Mouse (Mus musculus): Measurements from ENCODE around the gene Wbp1. TPM values are rescaled to one million over a fixed set of nuclear protein-coding genes. Genes with fewer than 3 reads are reported as not detected.

The Wbp1 gene
- total and polyA plus RNA-seq, 3 experiments: 19.3 to 27.5 (median 24.1) TPM

- in situ Hi-C loops (cut with MboI; ENCODE audit: low pct_ligation_motif_present, low pct_unique_long_range_greater_than_20kb, low sequenced_read_pairs): loop anchor here (5.0 kb wide), 1 partner anchor 42 kb away; no protein-coding TSS in a partner anchor
- peaks cover 0 to 22% of the 10 kb centered on the region in 2 experiments; a peak in 2 of 4 replicates for H3K4me1 ChIP-seq (ENCODE audit: control insufficient read depth in 1 of 2, insufficient read depth in 2 of 2)
- TF ChIP-seq MXI1 (IDR thresholded peaks at IDR 0.05; ENCODE audit: low read depth, low read length): no peak
- no peak for TF ChIP-seq SMC3 (IDR thresholded peaks at IDR 0.05; ENCODE audit: low read depth, low read length)
- 0 out of 2 replicates have a peak, but pooled peaks have one; percentile 36 for TF ChIP-seq TBP (conservative IDR thresholded peaks at IDR 0.05; ENCODE audit: low read depth, low read length)
- TF ChIP-seq ETS1 (conservative IDR thresholded peaks at IDR 0.05; ENCODE audit: low read depth, low read length): no peak
- no peak for TF ChIP-seq BHLHE40 (IDR thresholded peaks at IDR 0.05; ENCODE audit: low read depth, low read length)
- peak in 1 of 2 experiments; percentile 48; a peak in 2 of 4 replicates for TF ChIP-seq CTCF (conservative IDR thresholded peaks at IDR 0.05 in 1 of 2, IDR thresholded peaks at IDR 0.05 in 1 of 2; ENCODE audit: low read depth in 2 of 2, low read length in 2 of 2)
- H3K79me2 ChIP-seq (replicated peaks; ENCODE audit: control insufficient read depth, extremely low read depth, insufficient read depth, poor library complexity, severe bottlenecking): no peaks in the 10 kb centered on the region; the same call in none of the 2 replicates
- H3K36me3 ChIP-seq (replicated peaks in 1 of 2; ENCODE audit: control insufficient read depth in 1 of 2, insufficient read depth in 1 of 2, low read length in 1 of 2): peaks cover 0 to 7% of the 10 kb centered on the region in 2 experiments
- H3K27me3 ChIP-seq (replicated peaks): peaks cover 5% of the 10 kb centered on the region
- no peak for DNase-seq (ENCODE audit: extremely low read depth)
- no peak overlapping the region for H3K27ac ChIP-seq (ENCODE audit: insufficient read depth, low read depth)
- H3K4me2 ChIP-seq (ENCODE audit: insufficient read depth, low read depth, poor library complexity, severe bottlenecking): peak overlapping the region; percentile 72
- dilution Hi-C loops (cut with MboI; ENCODE audit: extremely low pct_ligation_motif_present, extremely low pct_unique_long_range_greater_than_20kb, low sequenced_read_pairs): no loop called here
- H3K9ac ChIP-seq (ENCODE audit: insufficient read depth, low read depth): peak overlapping the region; percentile 83
- peak overlapping the region; percentile 53 to 85 (median 72) for H3K4me3 ChIP-seq (replicated peaks in 1 of 3; ENCODE audit: low read depth in 2 of 3, low read length in 2 of 3, poor library complexity in 1 of 3)
- no peaks in the 10 kb centered on the region for H3K9me3 ChIP-seq (replicated peaks; ENCODE audit: low read length)
Measured at GRCm38 (mm10) chr6:83165026-83165606, 43.8 kb upstream of the Wbp1 start.

- no peaks in the 10 kb centered on the region; the same call in none of the 2 replicates for H3K79me2 ChIP-seq (replicated peaks; ENCODE audit: control insufficient read depth, extremely low read depth, insufficient read depth, poor library complexity, severe bottlenecking)
- peaks cover 0 to 24% of the 10 kb centered on the region in 2 experiments; a peak in 2 of 4 replicates for H3K4me1 ChIP-seq (ENCODE audit: control insufficient read depth in 1 of 2, insufficient read depth in 2 of 2)
- no peak overlapping the region for H3K4me3 ChIP-seq (replicated peaks in 1 of 3; ENCODE audit: low read depth in 2 of 3, low read length in 2 of 3, poor library complexity in 1 of 3)
- peak; percentile 72 for DNase-seq (ENCODE audit: extremely low read depth)
- no peaks in the 10 kb centered on the region for H3K36me3 ChIP-seq (replicated peaks in 1 of 2; ENCODE audit: control insufficient read depth in 1 of 2, insufficient read depth in 1 of 2, low read length in 1 of 2)
- no peak overlapping the region for H3K9ac ChIP-seq (ENCODE audit: insufficient read depth, low read depth)
- no peak overlapping the region for H3K27ac ChIP-seq (ENCODE audit: insufficient read depth, low read depth)
- no peak for TF ChIP-seq ETS1 (conservative IDR thresholded peaks at IDR 0.05; ENCODE audit: low read depth, low read length)
- TF ChIP-seq SMC3 (IDR thresholded peaks at IDR 0.05; ENCODE audit: low read depth, low read length): peak; percentile 55
- TF ChIP-seq CTCF (conservative IDR thresholded peaks at IDR 0.05 in 1 of 2, IDR thresholded peaks at IDR 0.05 in 1 of 2; ENCODE audit: low read depth in 2 of 2, low read length in 2 of 2): peak; percentile 70 to 84
- TF ChIP-seq CHD2 (IDR thresholded peaks at IDR 0.05; ENCODE audit: low read length): no peak
- TF ChIP-seq SIN3A (IDR thresholded peaks at IDR 0.05; ENCODE audit: low read length): no peak
- TF ChIP-seq RAD21 (IDR thresholded peaks at IDR 0.05; ENCODE audit: low read depth, low read length): peak; percentile 66
- TF ChIP-seq POLR2AphosphoS2 (IDR thresholded peaks at IDR 0.05; ENCODE audit: low read depth, low read length): no peak
- no peak for TF ChIP-seq BHLHE40 (IDR thresholded peaks at IDR 0.05; ENCODE audit: low read depth, low read length)
- TF ChIP-seq IRF4 (IDR thresholded peaks at IDR 0.05; ENCODE audit: low read depth, low read length): peak; percentile 48; the same call in 1 of the 2 replicates
- no peak for TF ChIP-seq EP300 (IDR thresholded peaks at IDR 0.05; ENCODE audit: low read length)
- H3K27me3 ChIP-seq (replicated peaks): peaks cover 5% of the 10 kb centered on the region
- peak overlapping the region; percentile 37; the same call in 1 of the 2 replicates for H3K4me2 ChIP-seq (ENCODE audit: insufficient read depth, low read depth, poor library complexity, severe bottlenecking)
- H3K9me3 ChIP-seq (replicated peaks; ENCODE audit: low read length): no peaks in the 10 kb centered on the region
- in situ Hi-C loops (cut with MboI; ENCODE audit: low pct_ligation_motif_present, low pct_unique_long_range_greater_than_20kb, low sequenced_read_pairs): no loop called here
- dilution Hi-C loops (cut with MboI; ENCODE audit: extremely low pct_ligation_motif_present, extremely low pct_unique_long_range_greater_than_20kb, low sequenced_read_pairs): no loop called here
Measured at GRCm38 (mm10) chr6:83162701-83163100, 41.3 kb upstream of the Wbp1 start.
